Mouse (Mus musculus): ENCODE measurements at regions not wholly inside any gene's neighbourhood (a gene's known extent, or its start where the extent isn't known, plus 50 kb on each side); places are given as distances from the start of the nearest gene placed in this dataset.

GRCm38 (mm10) chr16:10098511-10098910, 71.5 kb upstream of the Rpl39l start:
- DNase-seq, result no peak

- DNase-seq, result peak; percentile 38
Measured at GRCm38 (mm10) chr16:10088461-10089353, 81.3 kb upstream of the Rpl39l start.

GRCm38 (mm10) chr16:10086341-10086740, 83.7 kb upstream of the Rpl39l start:
- no peak for DNase-seq

GRCm38 (mm10) chr16:10085429-10085828, 84.6 kb upstream of the Rpl39l start:
- no peak for DNase-seq

- no peak for DNase-seq
Measured at GRCm38 (mm10) chr16:10081751-10082150, 86.4 kb upstream of the Grin2a start.

- no peak for DNase-seq
Measured at GRCm38 (mm10) chr16:10080121-10080679, 84.8 kb upstream of the Grin2a start.

GRCm38 (mm10) chr16:10073158-10073557, 77.8 kb upstream of the Grin2a start:
- DNase-seq, result peak; percentile 28

GRCm38 (mm10) chr16:10063491-10063890, 68.1 kb upstream of the Grin2a start:
- DNase-seq, result no peak

GRCm38 (mm10) chr16:10058094-10058493, 62.7 kb upstream of the Grin2a start:
- no peak for DNase-seq

Measured in lung, postnatal 36 days (tissue).